Mouse (Mus musculus) embryo, embryonic 11.5 days (tissue): Measurements from ENCODE around the gene F10.

Source experiments
- DNase-seq: peaks from one replicate; pipeline ENCODE4 v3.0.0-alpha.2; 2012; ENCODE audit warnings: low read depth, low spot score

F10 gene

GRCm38 (mm10) chr8:13037015-13037414 is at the start of gene F10:
Gene F10, plus strand, starts transcription at chr8:13037308.
- no peak for DNase-seq

GRCm38 (mm10) chr8:12987571-12987970 is 49.5 kb upstream of the F10 start:
- no peak for DNase-seq

- DNase-seq: no peak
Observed at GRCm38 (mm10) chr8:12988722-12989430, 48.2 kb upstream of the F10 start.

- DNase-seq: no peak
Observed at GRCm38 (mm10) chr8:12991411-12991810, 45.7 kb upstream of the F10 start.

GRCm38 (mm10) chr8:12994468-12994867 is 42.6 kb upstream of the F10 start:
- DNase-seq: no peak

GRCm38 (mm10) chr8:12995481-12995880 is 41.6 kb upstream of the F10 start:
- DNase-seq: no peak

GRCm38 (mm10) chr8:12996831-12997275 is 40.3 kb upstream of the F10 start:
- DNase-seq: no peak

- DNase-seq: no peak
Observed at GRCm38 (mm10) chr8:12998331-12998730, 38.8 kb upstream of the F10 start.

GRCm38 (mm10) chr8:12999793-13000192 is 37.3 kb upstream of the F10 start:
- DNase-seq: no peak

GRCm38 (mm10) chr8:13007458-13007857 is 29.6 kb upstream of the F10 start:
- DNase-seq: no peak

- no peak for DNase-seq
Observed at GRCm38 (mm10) chr8:13010313-13010712, 26.8 kb upstream of the F10 start.

GRCm38 (mm10) chr8:13019560-13019959 is 17.5 kb upstream of the F10 start:
- DNase-seq: no peak

GRCm38 (mm10) chr8:13021830-13022229 is 15.3 kb upstream of the F10 start:
- DNase-seq: no peak

GRCm38 (mm10) chr8:13025487-13026224 is 11.5 kb upstream of the F10 start, which contains the start of gene F7:
Gene F7, plus strand, starts transcription at chr8:13026034.
- no peak for DNase-seq

GRCm38 (mm10) chr8:13027615-13028014 is 9.5 kb upstream of the F10 start:
- DNase-seq: no peak

GRCm38 (mm10) chr8:13028482-13028881 is 8.6 kb upstream of the F10 start:
- no peak for DNase-seq

- no peak for DNase-seq
Observed at GRCm38 (mm10) chr8:13036346-13036812, 729 bp upstream of the F10 start.

GRCm38 (mm10) chr8:13037569-13037968 is 461 bp downstream of the F10 start:
- no peak for DNase-seq

GRCm38 (mm10) chr8:13039054-13039453 is 1.9 kb downstream of the F10 start:
- no peak for DNase-seq

GRCm38 (mm10) chr8:13041459-13041858 is 4.4 kb downstream of the F10 start:
- no peak for DNase-seq

- no peak for DNase-seq
Observed at GRCm38 (mm10) chr8:13047652-13048051, 10.5 kb downstream of the F10 start.

- no peak for DNase-seq
Observed at GRCm38 (mm10) chr8:13050550-13050949, 13.4 kb downstream of the F10 start.

GRCm38 (mm10) chr8:13057351-13057750 is 20.2 kb downstream of the F10 start:
- no peak for DNase-seq
